Mouse (Mus musculus): Measurements from ENCODE around the gene Copb1.

DNA sequence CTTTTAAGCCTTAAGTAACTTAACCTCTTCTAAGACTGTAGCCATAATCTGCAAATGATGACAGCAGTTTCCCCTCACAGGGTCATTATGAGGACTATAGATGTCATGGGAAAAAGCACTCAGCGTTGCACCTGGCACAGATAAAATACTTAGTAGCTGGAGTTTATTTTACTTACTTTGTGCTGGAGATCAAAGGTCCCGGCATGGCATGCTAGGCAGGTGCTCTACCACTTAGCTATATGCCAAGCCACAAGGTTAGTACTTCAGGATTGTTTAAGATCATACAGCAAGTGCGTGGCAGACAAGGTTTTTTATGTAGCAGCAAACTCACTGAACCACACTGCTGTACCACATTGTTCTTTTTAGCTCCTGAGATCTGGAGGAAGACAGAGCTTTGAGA is 43.9 kb downstream of the Copb1 start:
- TF ChIP-seq CTCF (IDR thresholded peaks at IDR 0.05): no peak
- no peak for TF ChIP-seq EP300 (IDR thresholded peaks at IDR 0.05; ENCODE audit: insufficient read depth, low read depth, low read length)
- TF ChIP-seq POLR2A (IDR thresholded peaks at IDR 0.05; ENCODE audit: insufficient read depth, low read depth, low read length): no peak

Data from heart, adult 2 months (tissue).